Mouse (Mus musculus) limb, embryonic 14.5 days (tissue): Measurements from ENCODE around the gene Hdac4. TPM values are rescaled to one million over a fixed set of nuclear protein-coding genes. Genes with fewer than 3 reads are reported as not detected.

Experiments
- ATAC-seq: fragments of 200-750 bp; cut with Nextera tagmentation; 2 replicates; pipeline ENCODE4 v1.8.0; 2017; ENCODE audit warnings: low read depth, moderate number of reproducible peaks, moderate TSS enrichment; ENCODE audit not compliant: low FRiP score
- DNase-seq: peaks from one replicate; pipeline ENCODE4 v3.0.0-alpha.2; 2015; ENCODE audit warnings: low spot score
- H3K27ac ChIP-seq: fragments of 300-500 bp; sonication (generic); replicated peaks from 2 replicates; pipeline ENCODE4 v1.5.1; 2014; ENCODE audit warnings: low read depth, mild to moderate bottlenecking, low read length, moderate library complexity, mixed read lengths
- H3K27me3 ChIP-seq: fragments of 300-500 bp; sonication (generic); 2 replicates; pipeline ENCODE4 v1.6.1; 2014; ENCODE audit warnings: low read length, mixed read lengths; ENCODE audit not compliant: control insufficient read depth, insufficient read depth
- H3K36me3 ChIP-seq: fragments of 300-500 bp; sonication (generic); 2 replicates; pipeline ENCODE4 v1.6.1; 2014; ENCODE audit warnings: mild to moderate bottlenecking, low read length, moderate library complexity, mixed read lengths; ENCODE audit not compliant: control insufficient read depth, insufficient read depth
- H3K4me1 ChIP-seq: fragments of 300-500 bp; sonication (generic); 2 replicates; pipeline ENCODE4 v1.6.1; 2014; ENCODE audit warnings: antibody characterized with exemption, low read length, mixed read lengths; ENCODE audit not compliant: control insufficient read depth, insufficient read depth
- H3K4me2 ChIP-seq: fragments of 300-500 bp; sonication (generic); replicated peaks from 2 replicates; pipeline ENCODE4 v1.6.1; 2014; ENCODE audit warnings: low read depth, mild to moderate bottlenecking, low read length, moderate library complexity; ENCODE audit not compliant: severe bottlenecking
- H3K4me3 ChIP-seq: fragments of 300-500 bp; sonication (generic); replicated peaks from 2 replicates; pipeline ENCODE4 v1.5.1; 2014; ENCODE audit warnings: low read length
- H3K9ac ChIP-seq: fragments of 300-500 bp; sonication (generic); 2 replicates; pipeline ENCODE4 v1.6.1; 2014; ENCODE audit warnings: mild to moderate bottlenecking, low read depth, low read length, moderate library complexity; ENCODE audit not compliant: severe bottlenecking
- H3K9me3 ChIP-seq: fragments of 300-500 bp; sonication (generic); 2 replicates; pipeline ENCODE4 v1.6.1; 2016; ENCODE audit warnings: low read length; ENCODE audit not compliant: control insufficient read depth
- POLR2A ChIP-seq: fragments of 200-500 bp; IDR thresholded peaks from 2 replicates; pipeline ENCODE4 v1.8.0; 2012; ENCODE audit warnings: inconsistent platforms, mild to moderate bottlenecking, moderate library complexity, borderline replicate concordance; ENCODE audit not compliant: insufficient read depth, insufficient read length; ENCODE audit errors: extremely low read depth
- WGBS: fragments of 180-500 bp; shearing (Covaris S2); extraction: QIAGEN DNeasy Blood & Tissue Kit; methylation state at CpG from one replicate; pipeline ENCODE4 v1.1.7; 2014; 5-methylcytosine and 5-hydroxymethylcytosine counted together
- polyA plus RNA-seq, 2 experiments: library from polyadenylated mRNA; depleted of rRNA in 1 of 2; stranded (reverse) in 1 of 2; unstranded in 1 of 2; fragments of >200 nt; fragmentation: Nextera tagmentation in 1 of 2; extraction: Ambion mirVana in 1 of 2; gene quantifications; 2 replicates each; pipeline versions ENCODE4 v1.2.1 to v1.2.3; 2012 to 2014

Gene Hdac4
- polyA plus RNA-seq, 2 experiments, result 15.2 to 25.4 TPM

GRCm38 (mm10) chr1:91912227-91913119, 283.0 kb downstream of the Hdac4 start:
- Histone ChIP-seq H3K4me2 (no peak overlapping the region), H3K4me3 (no peak overlapping the region), H3K9ac (no peak overlapping the region), H3K27ac (no peak overlapping the region), H3K27me3 (no peaks in the 10 kb centered on the region), H3K9me3 (no peaks in the 10 kb centered on the region), H3K36me3 (no peaks in the 10 kb centered on the region), H3K4me1 (peaks cover 29% of the 10 kb centered on the region)
- WGBS, result 36% methylated on average over 10 of the region's 10 CpGs
- no peak for TF ChIP-seq POLR2A
- ATAC-seq (peak; percentile 48), DNase-seq (peak; percentile 57)

- no peaks in the 10 kb centered on the region for H3K9me3 ChIP-seq
- H3K36me3 ChIP-seq, result no peaks in the 10 kb centered on the region
- TF ChIP-seq POLR2A, result no peak
- H3K27me3 ChIP-seq, result no peaks in the 10 kb centered on the region
- H3K4me1 ChIP-seq, result 0 out of 2 replicates have a peak, but pooled peaks cover 3% of the 10 kb centered on the region
- DNase-seq (no peak), ATAC-seq (no peak)
- 79% methylated on average over 6 of the region's 6 CpGs for WGBS
- no peak overlapping the region for H3K4me2 ChIP-seq
- H3K9ac ChIP-seq, result no peak overlapping the region
- no peak overlapping the region for H3K4me3 ChIP-seq
- no peak overlapping the region for H3K27ac ChIP-seq
These were observed 290.2 kb downstream of the Hdac4 start for GRCm38 (mm10) chr1:91905268-91905667.

GRCm38 (mm10) chr1:91903241-91903981, 292.1 kb downstream of the Hdac4 start:
- no peak for TF ChIP-seq POLR2A
- WGBS, result 57% methylated on average over 8 of the region's 8 CpGs
- no peaks in the 10 kb centered on the region for H3K36me3 ChIP-seq
- no peak overlapping the region for H3K9ac ChIP-seq
- DNase-seq (no peak), ATAC-seq (no peak)
- no peak overlapping the region for H3K4me2 ChIP-seq
- H3K9me3 ChIP-seq, result no peaks in the 10 kb centered on the region
- 0 out of 2 replicates have a peak, but pooled peaks cover 3% of the 10 kb centered on the region for H3K4me1 ChIP-seq
- no peaks in the 10 kb centered on the region for H3K27me3 ChIP-seq
- no peak overlapping the region for H3K27ac ChIP-seq
- H3K4me3 ChIP-seq, result no peak overlapping the region

DNA sequence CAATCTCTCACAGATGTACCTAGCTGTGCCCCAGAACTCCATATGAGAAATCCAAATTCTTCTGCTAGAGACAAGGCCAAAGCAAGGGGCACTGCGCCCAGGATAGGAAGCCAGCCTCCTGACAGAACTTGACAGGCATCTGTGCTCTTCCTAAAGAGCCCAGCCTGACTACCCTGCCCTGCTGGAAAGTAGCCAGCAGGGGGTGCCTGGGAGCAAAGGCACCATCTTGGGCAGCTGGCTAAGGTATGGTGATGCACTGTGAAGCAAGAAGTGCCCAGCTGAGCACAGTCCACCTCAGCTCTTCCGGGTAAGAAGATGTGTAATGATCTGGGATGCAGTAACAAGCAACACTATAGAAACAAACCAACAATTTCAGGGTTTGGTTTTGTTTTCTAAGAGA, 298.4 kb downstream of the Hdac4 start:
- no peak for ATAC-seq
- Histone ChIP-seq H3K4me3 (no peak overlapping the region), H3K4me1 (no peaks in the 10 kb centered on the region), H3K36me3 (no peaks in the 10 kb centered on the region), H3K9me3 (no peaks in the 10 kb centered on the region), H3K27me3 (no peaks in the 10 kb centered on the region), H3K27ac (no peak overlapping the region), H3K4me2 (no peak overlapping the region), H3K9ac (no peak overlapping the region)
- DNase-seq, result no peak
- WGBS, result 92% methylated on average over 2 of the region's 2 CpGs
- no peak for TF ChIP-seq POLR2A

GRCm38 (mm10) chr1:91894286-91894685, 301.2 kb downstream of the Hdac4 start:
- Histone ChIP-seq H3K36me3 (no peaks in the 10 kb centered on the region), H3K27ac (no peak overlapping the region), H3K27me3 (no peaks in the 10 kb centered on the region), H3K9ac (no peak overlapping the region), H3K4me2 (no peak overlapping the region), H3K4me3 (no peak overlapping the region), H3K9me3 (no peaks in the 10 kb centered on the region), H3K4me1 (no peaks in the 10 kb centered on the region)
- WGBS, result 87% methylated on average over 5 of the region's 5 CpGs
- no peak for ATAC-seq
- DNase-seq, result no peak
- no peak for TF ChIP-seq POLR2A
